Mouse (Mus musculus) kidney, adult 2 months (tissue): ENCODE measurements around the gene Arhgef28.

Source experiments
- CTCF ChIP-seq: fragments of 200-500 bp; conservative IDR thresholded peaks from 2 replicates; pipeline ENCODE4 v1.5.1; 2011; ENCODE audit warnings: low read depth, mild to moderate bottlenecking, control low read depth, low read length, moderate library complexity, mixed read lengths; ENCODE audit not compliant: insufficient read depth, insufficient read length
- POLR2A ChIP-seq: fragments of 200-500 bp; IDR thresholded peaks from one replicate; pipeline ENCODE4 v1.6.1; 2011; ENCODE audit warnings: low read depth, low read length, control low read depth

- TF ChIP-seq CTCF: peak; percentile 81
- no peak for TF ChIP-seq POLR2A
Measured at GRCm38 (mm10) chr13:98040628-98041150, 165.6 kb downstream of the Arhgef28 start.
